Mouse (Mus musculus): ENCODE measurements at regions not wholly inside any gene's neighbourhood (a gene's known extent, or its start where the extent isn't known, plus 50 kb on each side); places are given as distances from the start of the nearest gene placed in this dataset.

DNA sequence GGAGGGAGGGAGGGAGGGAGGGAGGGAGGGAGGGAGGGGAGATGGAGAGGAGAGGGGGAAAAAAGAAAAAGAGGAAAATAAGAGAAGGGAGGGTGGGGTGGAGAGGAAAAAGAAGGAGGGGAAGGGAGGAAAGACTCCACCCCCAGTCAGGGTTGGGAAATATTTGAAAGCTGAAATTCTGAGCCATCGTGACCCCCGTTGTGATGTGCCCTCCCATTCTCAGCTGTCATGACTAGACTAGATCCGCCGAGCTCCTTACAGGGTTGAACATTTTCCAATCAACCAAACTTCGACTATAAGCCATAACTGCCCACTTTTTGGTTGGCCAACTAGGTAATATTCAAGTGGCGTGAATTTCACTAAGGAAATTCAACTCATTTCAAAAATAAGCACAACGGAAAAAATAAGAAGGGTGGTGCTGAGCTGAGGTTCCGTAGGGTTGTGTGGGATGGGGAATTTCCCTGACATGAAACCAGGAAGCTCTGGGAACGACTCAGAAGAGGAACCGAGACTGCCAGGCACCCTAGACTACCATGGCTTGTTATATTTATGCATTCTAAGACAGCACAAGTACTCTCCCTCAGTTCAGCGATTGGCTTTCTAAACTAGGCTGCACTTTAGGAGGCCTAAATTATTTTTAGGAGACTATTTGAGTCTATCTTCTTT is 234.4 kb downstream of the Epha4 start:
- peak in 1 of 2 experiments; percentile 9 for DNase-seq

DNA sequence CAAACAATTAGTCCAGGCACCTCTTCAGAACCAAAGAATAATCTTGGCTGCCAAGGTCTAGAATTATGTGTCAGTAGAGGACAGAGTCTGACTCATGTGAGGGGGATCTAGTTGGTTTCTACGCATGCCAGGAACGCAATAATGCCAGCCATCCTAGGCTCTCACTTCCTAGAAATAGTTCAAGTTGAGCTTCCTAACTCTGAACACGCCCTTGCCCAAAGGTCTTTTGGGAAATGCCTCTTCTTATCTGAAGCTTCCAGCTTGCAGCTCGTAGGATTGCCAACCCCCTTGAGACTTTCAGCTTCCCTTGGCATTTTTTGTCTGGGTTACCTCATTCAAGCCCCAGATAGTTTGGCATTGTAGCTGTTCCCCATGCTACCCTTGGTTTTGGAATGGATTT is 233.1 kb downstream of the Epha4 start:
- DNase-seq = no peak

DNA sequence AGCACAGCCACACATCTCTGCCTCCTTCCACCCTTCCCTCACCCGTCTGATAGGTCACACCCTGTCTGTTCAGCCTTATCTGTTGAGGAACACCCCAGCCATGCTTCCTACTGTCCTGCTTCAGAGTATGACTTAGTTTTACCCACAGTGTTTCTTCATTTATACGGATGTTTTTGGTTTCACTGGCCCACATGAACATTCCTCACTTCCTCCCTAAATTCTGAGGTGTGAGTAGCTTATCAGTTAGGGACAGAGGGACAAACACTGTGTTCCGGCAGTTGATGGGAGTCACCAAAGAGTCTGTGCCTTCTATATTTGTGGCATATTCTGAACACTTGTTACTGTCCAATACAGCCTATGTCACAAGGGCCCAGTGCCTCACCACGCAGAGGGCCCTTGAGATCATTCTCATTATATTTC is 216.2 kb downstream of the Epha4 start:
- DNase-seq = no peak

DNA sequence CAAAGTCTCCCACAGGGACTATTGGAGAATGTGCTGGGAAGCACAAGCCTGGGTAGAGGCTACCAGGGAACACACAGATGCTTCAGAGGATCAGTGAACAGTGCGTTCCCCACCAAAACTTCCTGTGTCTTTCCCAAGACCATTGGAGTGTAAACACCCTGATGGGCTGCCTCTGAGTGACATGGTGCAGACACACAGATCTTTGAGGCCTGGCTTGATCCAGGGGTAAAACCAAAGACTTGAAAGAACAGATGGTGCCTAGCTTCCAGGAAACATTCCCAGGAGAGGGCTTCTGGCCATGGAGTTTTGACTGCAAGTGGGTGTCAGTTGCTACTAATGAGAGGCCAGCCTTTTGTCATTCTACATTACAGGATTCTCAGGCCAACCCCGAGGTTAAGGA is 214.1 kb downstream of the Epha4 start:
- no peak for DNase-seq

DNA sequence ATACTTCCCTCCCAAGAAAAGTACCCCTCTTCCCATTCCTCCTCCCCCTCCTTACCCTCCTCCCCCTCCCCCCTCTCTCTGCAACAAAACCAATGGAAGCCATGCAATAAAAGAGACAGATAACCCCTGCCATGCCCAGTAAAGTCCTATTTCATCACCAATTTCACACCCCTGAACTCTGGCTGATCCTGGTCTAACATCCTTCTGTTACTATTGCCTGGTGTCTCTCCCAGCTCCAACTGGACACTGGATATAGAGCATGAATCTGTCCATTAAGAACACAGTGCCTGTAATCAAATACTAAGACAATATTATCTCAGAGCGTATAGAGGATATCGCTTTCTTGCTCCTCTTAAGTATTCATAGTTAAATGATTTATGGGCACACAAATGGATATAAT is 210.1 kb downstream of the Epha4 start:
- DNase-seq = no peak

DNA sequence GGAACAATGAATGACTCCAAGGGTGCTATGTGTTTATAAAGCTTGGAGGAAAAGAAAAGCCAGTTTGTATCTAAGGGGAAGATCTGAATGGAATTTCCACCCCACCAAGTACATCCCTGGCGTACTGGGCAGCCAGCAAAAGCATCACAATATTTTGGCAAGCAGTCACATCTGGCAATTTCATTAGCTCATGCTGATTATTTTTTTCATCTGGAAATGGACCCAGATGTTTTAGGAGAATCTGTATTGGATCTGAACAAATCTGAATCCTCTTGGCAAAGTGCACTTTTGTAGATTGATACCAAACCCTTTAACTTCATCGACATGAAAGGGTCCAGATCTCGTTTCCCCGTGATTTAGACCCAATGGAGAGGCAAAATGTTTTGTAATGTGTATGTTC is 207.1 kb downstream of the Epha4 start:
- no peak for DNase-seq

DNA sequence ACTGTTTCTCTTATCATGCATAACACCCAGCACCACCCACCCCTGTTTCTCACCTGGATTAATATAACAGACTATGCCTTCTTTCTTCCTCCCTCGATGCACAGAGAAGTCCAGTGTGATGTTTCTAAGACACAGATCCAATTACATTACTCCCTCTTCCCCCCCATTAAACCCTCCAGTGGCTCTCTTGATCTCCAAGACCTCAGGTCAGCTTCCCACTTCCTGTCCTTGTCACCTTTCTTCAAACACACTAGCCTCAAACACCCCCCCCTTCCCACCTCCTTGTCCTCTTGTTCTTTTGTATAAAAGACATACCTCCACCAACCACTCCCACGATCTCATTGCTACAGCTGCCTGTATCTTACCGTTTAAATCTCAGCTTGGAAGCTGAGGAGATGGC is 201.8 kb downstream of the Epha4 start:
- DNase-seq = no peak

DNA sequence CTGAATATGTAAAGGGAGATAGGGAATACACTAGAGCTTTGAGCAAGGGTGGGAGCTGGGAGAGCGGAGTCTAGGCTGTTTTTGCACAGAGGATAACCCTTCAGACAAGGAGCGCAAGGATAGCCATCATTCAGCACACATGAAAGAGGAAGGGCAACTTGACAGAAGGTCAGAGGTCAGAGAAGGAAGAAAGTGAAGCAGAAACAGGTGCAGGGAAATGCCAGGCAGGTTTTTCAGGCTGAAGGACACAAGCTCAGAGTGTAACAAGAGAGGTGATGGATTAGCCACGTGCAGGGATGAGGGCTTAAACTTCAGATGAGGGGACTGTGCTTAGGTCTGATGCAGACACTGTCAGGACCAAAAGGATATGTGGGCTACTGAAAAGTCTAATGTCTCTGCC is 199.5 kb downstream of the Epha4 start:
- no peak for DNase-seq

DNA sequence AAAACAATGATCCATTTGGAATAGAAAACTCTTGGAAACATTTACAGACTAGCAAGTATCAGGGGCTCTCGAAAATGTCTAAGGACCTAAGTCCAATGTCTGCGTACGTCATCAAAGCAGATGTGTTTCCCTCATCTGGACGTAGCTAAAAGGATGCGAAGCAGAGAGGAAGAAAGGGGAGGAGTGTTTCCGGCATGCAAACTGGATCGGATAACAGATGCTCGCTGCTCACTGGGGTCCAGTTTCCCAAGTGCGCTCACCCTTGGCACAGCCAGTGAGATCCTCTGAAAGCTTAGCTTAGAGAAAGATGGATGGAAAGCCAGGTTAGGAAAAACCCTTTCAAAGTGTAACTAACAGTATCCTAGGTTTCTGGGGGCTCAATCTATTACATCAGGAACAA is 198.7 kb downstream of the Epha4 start:
- no peak for DNase-seq

All from lung, adult 18-20 months (tissue).